Mouse (Mus musculus): ENCODE data around the gene Nrsn2. TPM values are rescaled to one million over a fixed set of nuclear protein-coding genes. Genes with fewer than 3 reads are reported as not detected.

The Nrsn2 gene
- polyA plus RNA-seq, 1 experiment from 2014 or later = 2.2 TPM

GRCm38 (mm10) chr2:152339631-152340179, 36.7 kb downstream of the Nrsn2 start:
- ATAC-seq (ENCODE audit: insufficient number of reproducible peaks, insufficient read depth, low FRiP score, low TSS enrichment, low read depth) = no peak
- no peak overlapping the region for H3K4me2 ChIP-seq
- peaks cover 37% of the 10 kb centered on the region for H3K27me3 ChIP-seq
- H3K4me3 ChIP-seq (replicated peaks) = no peak overlapping the region
- no peak overlapping the region for H3K27ac ChIP-seq
- H3K36me3 ChIP-seq = no peaks in the 10 kb centered on the region
- WGBS = 85% methylated on average over 22 of the region's 22 CpGs
- H3K9me3 ChIP-seq = no peaks in the 10 kb centered on the region
- no peak overlapping the region for H3K9ac ChIP-seq (replicated peaks)
- H3K4me1 ChIP-seq (replicated peaks) = peaks cover 12% of the 10 kb centered on the region; the same call in 1 of the 2 replicates

- Histone ChIP-seq H3K4me3 (replicated peaks) (no peak overlapping the region), H3K9me3 (no peaks in the 10 kb centered on the region), H3K4me1 (replicated peaks) (peaks cover 5% of the 10 kb centered on the region; the same call in 1 of the 2 replicates), H3K27me3 (peaks cover 31% of the 10 kb centered on the region), H3K4me2 (no peak overlapping the region), H3K36me3 (no peaks in the 10 kb centered on the region), H3K9ac (replicated peaks) (no peak overlapping the region), H3K27ac (no peak overlapping the region)
- no peak for ATAC-seq (ENCODE audit: insufficient number of reproducible peaks, insufficient read depth, low FRiP score, low TSS enrichment, low read depth)
- WGBS = 83% methylated on average over 13 of the region's 13 CpGs
Measured at GRCm38 (mm10) chr2:152338319-152338718, 38.1 kb downstream of the Nrsn2 start.

DNA sequence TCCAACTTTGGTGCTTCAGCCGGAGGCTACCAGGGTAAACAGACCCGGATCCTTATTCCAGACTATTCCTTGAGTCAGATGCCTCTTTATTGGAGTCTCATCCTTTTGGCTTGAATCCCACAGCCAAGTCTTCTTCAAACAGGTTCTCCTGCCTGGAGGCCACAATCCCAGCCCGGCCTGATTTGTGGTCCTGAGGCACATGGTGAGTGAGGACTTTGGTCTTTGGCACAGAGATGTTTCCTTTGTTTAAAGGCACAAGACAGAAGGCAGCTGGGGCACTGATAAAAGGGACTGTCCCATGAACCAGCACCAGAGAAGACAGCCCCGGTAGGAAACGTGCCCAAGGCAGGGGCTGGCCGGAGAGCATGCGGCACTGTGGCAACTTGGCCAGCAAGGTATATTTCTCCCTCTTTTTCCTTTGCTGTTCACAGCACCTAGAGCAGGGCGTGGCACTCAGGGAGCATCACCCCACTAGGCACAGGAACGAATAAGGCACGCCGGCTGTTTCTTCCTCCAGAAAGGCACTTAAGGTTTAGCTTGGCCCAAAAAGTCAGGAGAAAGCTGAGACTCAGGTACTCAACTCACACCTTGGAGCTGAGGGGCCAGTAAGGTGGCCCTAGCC, 38.7 kb downstream of the Nrsn2 start:
- Histone ChIP-seq H3K27ac (no peak overlapping the region), H3K4me2 (no peak overlapping the region), H3K9me3 (no peaks in the 10 kb centered on the region), H3K36me3 (no peaks in the 10 kb centered on the region), H3K27me3 (peaks cover 26% of the 10 kb centered on the region), H3K4me3 (replicated peaks) (no peak overlapping the region), H3K9ac (replicated peaks) (no peak overlapping the region), H3K4me1 (replicated peaks) (no peaks in the 10 kb centered on the region)
- ATAC-seq (ENCODE audit: insufficient number of reproducible peaks, insufficient read depth, low FRiP score, low TSS enrichment, low read depth) = no peak
- WGBS = 83% methylated on average over 11 of the region's 11 CpGs

GRCm38 (mm10) chr2:152336856-152337255, 39.6 kb downstream of the Nrsn2 start:
- Histone ChIP-seq H3K36me3 (no peaks in the 10 kb centered on the region), H3K4me3 (replicated peaks) (no peak overlapping the region), H3K9ac (replicated peaks) (no peak overlapping the region), H3K27me3 (peaks cover 19% of the 10 kb centered on the region), H3K4me1 (replicated peaks) (no peaks in the 10 kb centered on the region), H3K9me3 (no peaks in the 10 kb centered on the region), H3K4me2 (no peak overlapping the region), H3K27ac (no peak overlapping the region)
- 82% methylated on average over 1 of the region's 1 CpGs for WGBS
- no peak for ATAC-seq (ENCODE audit: insufficient number of reproducible peaks, insufficient read depth, low FRiP score, low TSS enrichment, low read depth)

GRCm38 (mm10) chr2:152335289-152335820, 41.1 kb downstream of the Nrsn2 start:
- 58% methylated on average over 11 of the region's 11 CpGs for WGBS
- peaks cover 16% of the 10 kb centered on the region for H3K27me3 ChIP-seq
- no peak for ATAC-seq (ENCODE audit: insufficient number of reproducible peaks, insufficient read depth, low FRiP score, low TSS enrichment, low read depth)

DNA sequence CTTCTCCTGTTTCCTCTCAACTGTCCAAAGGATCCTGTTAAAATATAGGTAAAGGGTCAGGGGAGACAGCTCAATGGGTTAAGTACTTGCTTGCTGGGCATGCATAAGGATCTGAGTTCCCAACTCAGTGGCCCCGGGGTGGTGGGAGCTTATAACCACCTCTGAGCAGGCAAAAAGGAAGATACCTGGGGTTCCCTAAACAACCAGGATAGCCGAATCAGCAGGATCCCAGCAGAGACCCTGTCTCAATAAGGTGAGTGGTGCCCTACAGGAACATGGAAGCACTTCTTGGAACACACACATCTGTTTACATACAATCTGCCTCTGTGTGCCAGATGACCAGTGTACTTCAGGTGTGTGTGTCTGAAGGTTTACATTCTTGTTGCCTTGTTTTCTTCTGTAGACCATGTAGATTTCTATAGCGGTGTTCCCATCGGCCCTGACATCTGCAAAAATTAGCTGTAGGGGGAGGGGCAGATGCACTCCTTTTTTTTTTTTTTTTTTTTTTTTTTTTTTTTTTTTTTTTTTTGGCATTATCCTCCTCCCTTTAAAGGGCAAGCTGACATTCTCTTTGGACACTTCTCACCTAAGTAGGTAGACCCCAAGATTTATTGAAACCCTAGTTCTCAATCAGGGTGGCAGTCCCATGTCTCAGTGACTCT, 43.0 kb downstream of the Nrsn2 start:
- Histone ChIP-seq H3K4me1 (replicated peaks) (peaks cover 16% of the 10 kb centered on the region), H3K9ac (replicated peaks) (no peak overlapping the region), H3K9me3 (no peaks in the 10 kb centered on the region), H3K27ac (no peak overlapping the region), H3K4me3 (replicated peaks) (no peak overlapping the region), H3K27me3 (peaks cover 16% of the 10 kb centered on the region), H3K4me2 (no peak overlapping the region), H3K36me3 (peaks cover 17% of the 10 kb centered on the region)
- ATAC-seq (ENCODE audit: insufficient number of reproducible peaks, insufficient read depth, low FRiP score, low TSS enrichment, low read depth) = no peak
- WGBS = 73% methylated on average over 4 of the region's 4 CpGs

More at GRCm38 (mm10) chr2:152335289-152335820, 41.1 kb downstream of the Nrsn2 start:
- Histone ChIP-seq H3K27ac (no peak overlapping the region), H3K4me1 (replicated peaks) (peaks cover 13% of the 10 kb centered on the region), H3K4me2 (no peak overlapping the region), H3K4me3 (replicated peaks) (no peak overlapping the region), H3K9me3 (no peaks in the 10 kb centered on the region), H3K36me3 (peaks cover 3% of the 10 kb centered on the region; the same call in 1 of the 2 replicates), H3K9ac (replicated peaks) (0 out of 2 replicates have a peak overlapping the region, but pooled peaks have one; percentile 8)

GRCm38 (mm10) chr2:152332101-152332825, 44.2 kb downstream of the Nrsn2 start, which contains the start of gene Rbck1:
TSS of gene Rbck1 (minus strand) at chr2:152332653.
- H3K4me3 ChIP-seq (replicated peaks) = peak within 1 kb of the TSS; percentile 91
- peak; percentile 95 for ATAC-seq (ENCODE audit: insufficient number of reproducible peaks, insufficient read depth, low FRiP score, low TSS enrichment, low read depth)
- peaks cover 28% of the 10 kb centered on the region for H3K36me3 ChIP-seq
- peaks cover 12% of the 10 kb centered on the region for H3K27me3 ChIP-seq
- peaks cover 16% of the 10 kb centered on the region for H3K4me1 ChIP-seq (replicated peaks)
- H3K9ac ChIP-seq (replicated peaks) = peak within 1 kb of the TSS; percentile 89
- peak within 1 kb of the TSS; percentile 87 for H3K27ac ChIP-seq
- no peaks in the 10 kb centered on the region for H3K9me3 ChIP-seq
- under 1% methylated on average over 52 of the region's 54 CpGs for WGBS
- peak within 1 kb of the TSS; percentile 76 for H3K4me2 ChIP-seq

GRCm38 (mm10) chr2:152330858-152331423, 45.5 kb downstream of the Nrsn2 start:
- no peak overlapping the region for H3K27ac ChIP-seq
- H3K9ac ChIP-seq (replicated peaks) = 0 out of 2 replicates have a peak overlapping the region, but pooled peaks have one; percentile 23
- peaks cover 8% of the 10 kb centered on the region; the same call in 1 of the 2 replicates for H3K27me3 ChIP-seq
- H3K4me2 ChIP-seq = peak overlapping the region; percentile 76
- peaks cover 41% of the 10 kb centered on the region for H3K36me3 ChIP-seq
- WGBS = 62% methylated on average over 7 of the region's 7 CpGs
- H3K4me3 ChIP-seq (replicated peaks) = peak overlapping the region; percentile 91
- peaks cover 16% of the 10 kb centered on the region for H3K4me1 ChIP-seq (replicated peaks)
- ATAC-seq (ENCODE audit: insufficient number of reproducible peaks, insufficient read depth, low FRiP score, low TSS enrichment, low read depth) = no peak
- H3K9me3 ChIP-seq = no peaks in the 10 kb centered on the region

DNA sequence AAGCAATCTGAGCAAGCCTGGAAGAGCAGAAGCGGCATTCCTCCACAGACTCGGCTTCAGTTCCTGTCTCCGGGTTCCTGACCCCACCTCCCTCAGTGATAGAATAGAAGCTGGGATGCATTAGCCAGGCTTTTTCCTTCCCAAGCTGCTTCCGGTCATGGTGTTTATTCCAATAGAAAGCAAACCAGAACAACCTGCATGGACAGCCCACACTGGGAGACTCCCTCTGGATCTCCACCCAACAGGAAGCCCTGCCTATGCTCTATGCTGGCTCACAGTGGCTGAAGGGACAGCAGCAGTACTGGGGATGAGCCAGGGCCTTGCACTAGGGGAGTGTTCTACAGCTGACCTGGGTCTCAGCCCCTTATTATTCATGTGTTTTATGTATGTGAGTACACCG, 48.5 kb downstream of the Nrsn2 start:
- H3K9me3 ChIP-seq = no peaks in the 10 kb centered on the region
- ATAC-seq (ENCODE audit: insufficient number of reproducible peaks, insufficient read depth, low FRiP score, low TSS enrichment, low read depth) = no peak

GRCm38 (mm10) chr2:152326654-152327053, 49.8 kb downstream of the Nrsn2 start:
- no peak overlapping the region for H3K4me2 ChIP-seq
- 92% methylated on average over 8 of the region's 8 CpGs for WGBS
- H3K4me3 ChIP-seq (replicated peaks) = no peak overlapping the region
- H3K4me1 ChIP-seq (replicated peaks) = peaks cover 15% of the 10 kb centered on the region
- no peak overlapping the region for H3K9ac ChIP-seq (replicated peaks)
- ATAC-seq (ENCODE audit: insufficient number of reproducible peaks, insufficient read depth, low FRiP score, low TSS enrichment, low read depth) = no peak
- peaks cover 84% of the 10 kb centered on the region for H3K36me3 ChIP-seq
- no peaks in the 10 kb centered on the region for H3K27me3 ChIP-seq
- H3K9me3 ChIP-seq = no peaks in the 10 kb centered on the region
- no peak overlapping the region for H3K27ac ChIP-seq

More for the DNA sequence above, 48.5 kb downstream of the Nrsn2 start:
- Histone ChIP-seq H3K27ac (no peak overlapping the region), H3K36me3 (peaks cover 71% of the 10 kb centered on the region), H3K4me1 (replicated peaks) (peaks cover 16% of the 10 kb centered on the region), H3K4me2 (no peak overlapping the region), H3K9ac (replicated peaks) (no peak overlapping the region), H3K4me3 (replicated peaks) (no peak overlapping the region), H3K27me3 (no peaks in the 10 kb centered on the region)
- 72% methylated on average over 5 of the region's 5 CpGs for WGBS
